Mouse (Mus musculus): ENCODE data around the gene Spata25.
"Not testable (repeated sequence)": the region's sequence is repeated elsewhere in the genome, so short reads cannot be mapped to it uniquely, and the experiment has no call there.

Gene Spata25

DNA sequence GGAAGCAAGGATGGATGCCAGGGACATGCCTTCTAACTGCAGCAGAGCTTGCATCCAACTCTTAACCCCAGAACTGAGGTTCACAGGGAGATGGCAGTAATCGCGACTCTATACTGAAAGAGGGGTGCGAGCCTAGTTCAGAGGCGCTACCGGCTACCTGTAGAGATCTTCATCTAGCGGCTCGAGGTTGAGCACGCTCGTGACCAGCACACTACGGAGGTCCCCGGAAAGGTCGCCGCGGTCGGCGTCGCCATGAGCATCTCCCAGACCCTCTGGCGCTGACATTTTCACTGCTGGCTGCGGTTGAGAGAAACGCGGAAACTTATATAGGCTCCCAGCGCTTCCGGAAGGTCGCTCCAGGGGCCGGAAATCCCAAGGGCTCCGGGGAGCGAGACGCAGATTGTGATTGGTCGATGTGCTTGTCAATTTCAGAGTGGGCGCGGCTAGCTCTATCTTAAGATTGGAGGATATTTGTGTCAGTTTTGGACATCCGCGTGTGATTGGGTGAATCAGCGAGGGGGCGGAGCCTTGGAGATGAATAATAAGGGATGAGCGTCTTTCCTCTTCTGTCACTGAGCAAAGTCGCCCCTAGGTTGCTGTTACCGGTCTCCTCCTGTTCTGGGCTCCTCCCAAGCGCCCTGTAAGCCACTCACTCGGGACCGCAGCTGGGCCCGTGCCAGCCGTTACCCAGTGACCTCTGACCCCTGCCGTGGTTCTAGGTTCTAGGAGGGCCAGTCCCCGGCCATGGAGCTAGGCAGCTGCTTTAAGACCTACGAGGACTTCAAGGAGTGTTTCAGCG lies 23.6 kb downstream of the Spata25 start, which contains the start of the genes Acot8 and Zswim3:
Gene Acot8 (minus strand): TSS at position 350 of the 799 bp plus-strand sequence.
Gene Zswim3 (plus strand): TSS at position 566 of the 799 bp plus-strand sequence.
- peak; percentile 99 for DNase-seq

DNA sequence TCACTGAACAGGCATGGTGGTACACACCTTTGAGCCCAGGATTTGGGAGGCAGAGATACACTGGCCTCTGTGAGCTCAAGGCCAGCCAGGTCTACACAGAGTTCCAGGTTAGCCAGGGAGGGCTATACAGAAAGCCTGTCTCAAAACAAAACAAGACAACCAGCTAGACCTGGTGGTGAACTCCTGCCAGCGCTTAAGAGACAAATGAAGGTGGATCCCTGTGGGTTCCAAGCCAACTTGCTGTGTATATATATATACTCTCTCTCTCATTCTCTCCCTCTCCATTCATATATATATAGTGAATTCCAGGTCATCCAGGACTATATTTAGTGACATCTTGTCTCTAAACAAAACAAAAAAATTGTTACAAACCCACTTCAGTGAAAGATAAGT lies 24.4 kb downstream of the Spata25 start:
- DNase-seq: no peak

- peak; percentile 57 for DNase-seq
Observed at GRCm38 (mm10) chr2:164803201-164803920, 25.0 kb downstream of the Spata25 start.

DNA sequence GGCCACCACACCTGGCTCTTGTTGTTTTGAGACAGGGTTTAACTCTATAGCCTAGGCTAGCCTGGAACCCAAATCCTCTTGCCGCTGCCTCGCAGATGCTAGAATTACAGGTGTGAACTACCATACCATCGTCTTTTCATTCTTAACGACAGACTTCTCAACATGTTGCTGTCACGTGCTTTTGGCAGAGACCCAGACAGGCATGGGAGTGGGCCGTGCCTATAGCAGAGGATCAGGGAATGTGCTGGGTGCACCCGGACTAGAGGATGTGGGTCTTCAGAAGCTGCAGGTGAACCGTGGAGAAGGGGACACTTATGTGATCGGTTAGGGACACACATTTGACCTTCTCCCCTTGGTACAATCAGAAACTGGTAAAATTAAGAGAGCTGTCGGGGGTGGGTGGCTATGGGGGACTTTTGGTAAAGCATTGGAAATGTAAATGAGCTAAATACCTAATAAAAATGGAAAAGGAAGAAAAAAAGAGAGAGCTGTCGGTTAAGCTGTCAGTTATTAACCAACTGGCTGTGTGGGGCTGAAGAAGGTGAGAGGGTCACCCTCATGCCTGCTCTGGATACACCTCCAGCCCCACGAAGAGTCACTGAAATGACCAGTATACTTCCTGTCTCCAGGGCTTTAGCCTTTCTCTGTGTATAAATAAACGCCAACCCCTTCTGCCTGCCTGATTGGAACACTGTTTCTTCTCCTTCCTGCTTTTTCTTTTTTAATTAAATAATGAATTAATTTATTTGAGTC lies 27.9 kb downstream of the Spata25 start:
- DNase-seq: no peak

DNA sequence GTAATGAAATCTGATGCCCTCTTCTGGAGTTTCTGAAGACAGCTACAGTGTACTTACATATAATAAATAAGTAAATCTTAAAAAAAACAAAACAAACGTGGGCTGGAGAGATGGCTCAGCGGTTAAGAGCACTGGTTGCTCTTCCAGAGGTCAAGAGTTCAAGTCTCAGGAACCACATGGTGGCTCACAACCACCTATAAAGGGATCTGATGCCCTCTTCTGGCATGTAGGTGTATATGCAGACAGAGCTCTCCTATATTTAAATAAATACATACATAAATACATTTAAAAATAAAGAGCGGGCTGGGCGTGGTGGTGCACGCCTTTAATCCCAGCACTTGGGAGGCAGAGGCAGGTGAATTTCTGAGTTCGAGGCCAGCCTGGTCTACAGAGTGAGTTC lies 29.8 kb downstream of the Spata25 start:
- not testable (repeated sequence) for DNase-seq

- DNase-seq: no peak
Observed at GRCm38 (mm10) chr2:164795868-164796267, 32.5 kb downstream of the Spata25 start.

- peak; percentile 93 for DNase-seq
Observed at GRCm38 (mm10) chr2:164794293-164794692, 34.0 kb downstream of the Spata25 start.

DNA sequence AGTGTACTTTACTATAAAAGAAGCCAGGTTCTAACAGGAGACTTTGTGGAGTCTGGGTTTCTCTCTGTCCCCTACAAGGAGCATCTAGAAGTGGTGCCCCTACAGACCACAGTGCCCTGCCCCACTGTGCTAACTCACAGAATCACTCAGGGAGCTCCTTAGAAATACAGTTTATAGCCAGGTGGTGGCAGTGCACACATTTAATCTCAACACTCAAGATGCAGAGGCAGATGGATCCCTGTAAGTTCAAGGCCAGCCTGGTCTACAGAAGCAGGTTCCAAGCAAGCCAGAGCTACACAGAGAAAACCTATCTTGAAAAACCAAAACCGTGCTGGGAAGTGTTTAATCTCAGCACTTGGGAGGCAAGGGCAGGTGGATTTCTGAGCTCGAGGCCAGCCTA lies 34.6 kb downstream of the Spata25 start:
- no peak for DNase-seq

GRCm38 (mm10) chr2:164793236-164793635 lies 35.1 kb downstream of the Spata25 start:
- peak; percentile 72 for DNase-seq

GRCm38 (mm10) chr2:164792400-164793190 lies 35.7 kb downstream of the Spata25 start:
- DNase-seq: no peak

DNA sequence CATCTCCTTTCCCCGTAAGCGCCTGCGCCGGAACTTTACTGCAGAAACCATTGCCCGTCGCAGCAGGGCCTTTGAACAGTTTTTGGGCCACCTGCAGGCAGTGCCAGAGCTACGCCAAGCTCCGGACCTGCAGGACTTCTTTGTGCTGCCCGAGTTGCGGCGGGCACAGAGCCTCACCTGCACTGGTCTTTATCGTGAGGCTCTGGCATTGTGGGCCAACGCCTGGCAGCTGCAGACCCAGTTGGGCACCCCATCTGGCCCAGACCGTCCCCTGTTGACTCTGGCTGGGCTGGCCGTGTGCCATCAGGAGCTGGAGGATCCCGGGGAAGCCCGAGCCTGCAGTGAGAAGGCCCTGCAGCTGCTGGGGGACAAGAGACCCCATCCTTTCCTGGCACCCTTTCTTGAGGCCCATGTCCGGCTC lies 36.5 kb downstream of the Spata25 start:
- no peak for DNase-seq

- DNase-seq: peak; percentile 48
Observed at GRCm38 (mm10) chr2:164790451-164790850, 37.9 kb downstream of the Spata25 start.

DNA sequence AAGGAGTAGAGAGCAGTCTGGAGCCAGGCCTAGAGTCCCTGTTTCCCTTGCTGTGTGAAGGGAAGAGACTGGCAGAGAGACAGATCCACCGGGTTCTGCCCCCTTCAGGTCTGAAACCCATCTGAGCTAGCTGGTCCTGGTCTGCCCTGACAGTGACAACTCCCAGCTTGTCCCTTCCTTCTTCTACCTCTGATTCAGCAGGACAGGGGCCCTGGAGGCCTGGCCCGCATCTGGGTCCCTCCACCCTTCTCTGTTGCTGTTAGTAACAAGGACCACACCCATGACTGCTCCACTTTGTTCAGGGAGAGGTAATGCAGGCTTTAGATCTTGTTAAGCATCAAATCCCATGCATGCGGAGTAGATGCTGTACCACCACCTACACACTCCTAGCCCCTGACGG lies 39.9 kb downstream of the Spata25 start:
- DNase-seq: no peak

GRCm38 (mm10) chr2:164787779-164788178 lies 40.6 kb downstream of the Spata25 start:
- DNase-seq: no peak

DNA sequence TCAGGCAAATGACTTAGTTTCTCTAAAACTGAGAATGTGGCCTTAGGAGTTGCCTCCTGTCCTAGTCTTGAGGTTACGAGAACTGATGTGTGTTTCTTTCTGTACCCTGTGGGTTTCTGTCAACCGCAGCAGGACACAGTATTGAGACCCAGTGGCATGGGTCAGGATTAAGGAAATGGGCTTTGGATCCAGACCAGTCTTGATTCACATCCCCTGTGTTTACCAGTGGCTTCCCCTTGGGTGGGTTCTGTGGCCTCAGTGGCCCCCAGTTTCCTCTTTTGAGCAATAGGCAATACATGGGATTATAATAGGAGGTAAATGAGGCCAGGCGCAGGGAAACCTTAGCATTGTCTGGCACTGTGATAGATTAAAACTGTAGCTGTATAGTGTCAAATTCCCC lies 41.3 kb downstream of the Spata25 start:
- DNase-seq: no peak

DNA sequence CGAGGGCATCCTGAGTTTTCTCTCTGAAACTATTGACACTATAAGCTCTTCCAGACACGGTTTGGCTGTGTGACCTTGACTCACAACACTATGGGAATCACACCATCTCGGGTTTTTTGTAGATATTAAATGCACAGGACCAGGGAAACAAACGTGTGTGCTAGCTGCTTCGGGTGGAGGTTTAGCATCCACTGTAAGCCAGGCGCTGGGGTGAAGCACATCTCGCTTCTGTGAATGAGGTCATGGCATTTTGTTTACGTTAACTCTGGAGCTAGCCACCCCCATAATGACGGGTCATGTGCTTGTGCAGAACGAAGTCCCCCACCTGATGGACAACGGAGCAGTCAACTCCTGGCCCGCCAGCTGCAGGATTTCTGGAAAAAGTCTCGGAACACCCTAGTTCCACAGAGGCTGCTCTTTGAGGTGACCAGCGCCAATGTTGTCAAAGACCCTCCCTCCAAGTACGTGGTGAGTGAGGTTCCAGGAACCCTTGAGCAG lies 41.9 kb downstream of the Spata25 start:
- no peak for DNase-seq

DNA sequence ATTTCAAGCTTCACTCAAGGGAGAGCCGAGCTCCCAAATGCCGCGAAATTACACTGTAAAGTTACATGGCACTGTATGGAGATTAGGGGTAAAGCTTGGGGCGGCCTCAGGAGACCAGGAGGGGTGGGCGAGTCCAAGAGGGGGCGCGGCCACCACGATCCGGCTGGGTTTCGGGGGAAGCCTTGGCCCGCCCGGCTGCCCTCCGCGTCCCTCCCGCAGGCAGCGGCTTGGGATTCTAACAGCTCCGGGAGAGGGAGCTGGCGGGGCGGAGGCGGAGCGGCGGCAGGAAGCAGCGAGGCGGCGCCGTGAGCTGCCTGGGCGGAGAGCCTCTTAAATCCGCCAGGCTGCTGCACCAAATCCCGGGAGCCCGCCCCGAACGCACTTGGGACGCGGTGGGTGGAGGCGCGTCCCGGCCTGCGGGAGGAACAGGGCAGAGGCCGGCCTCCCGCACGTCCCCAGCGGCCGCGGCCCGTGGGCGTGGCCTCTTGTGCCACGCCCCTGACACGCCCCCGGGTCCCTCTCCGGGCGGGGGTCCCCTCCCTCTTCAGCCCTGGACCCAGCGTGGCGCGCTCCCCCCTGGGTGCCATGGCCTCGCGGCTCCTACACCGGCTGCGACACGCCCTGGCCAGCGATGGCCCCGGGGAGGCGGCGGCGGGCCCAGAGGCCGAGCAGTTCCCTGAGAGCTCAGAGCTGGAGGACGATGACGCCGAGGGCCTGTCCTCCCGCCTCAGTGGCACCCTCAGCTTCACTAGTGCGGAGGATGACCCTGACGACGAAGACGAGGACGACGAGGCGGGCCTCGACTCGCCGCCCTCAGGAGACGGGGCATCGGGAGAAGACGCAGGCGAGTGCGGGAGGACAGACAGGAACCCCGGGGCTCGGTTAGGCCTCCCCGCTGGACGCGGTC lies 42.6 kb downstream of the Spata25 start, which contains the start of gene Snx21:
Gene Snx21 (plus strand): TSS at position 343 of the 907 bp plus-strand sequence.
- DNase-seq: peak; percentile 96

- no peak for DNase-seq
Observed at GRCm38 (mm10) chr2:164784869-164785420, 43.4 kb downstream of the Spata25 start.

GRCm38 (mm10) chr2:164783926-164784581 lies 44.3 kb downstream of the Spata25 start:
- DNase-seq: no peak

- DNase-seq: no peak
Observed at GRCm38 (mm10) chr2:164781876-164782275, 46.5 kb downstream of the Spata25 start.
